Mouse (Mus musculus) brain, embryonic 18.5 days (tissue): ENCODE data around the gene Ssna1.

ENCODE experiments used
- DNase-seq: peaks from one replicate; pipeline ENCODE4 v3.0.0-alpha.2; 2012; ENCODE audit warnings: low read depth, low spot score

The Ssna1 gene

DNA sequence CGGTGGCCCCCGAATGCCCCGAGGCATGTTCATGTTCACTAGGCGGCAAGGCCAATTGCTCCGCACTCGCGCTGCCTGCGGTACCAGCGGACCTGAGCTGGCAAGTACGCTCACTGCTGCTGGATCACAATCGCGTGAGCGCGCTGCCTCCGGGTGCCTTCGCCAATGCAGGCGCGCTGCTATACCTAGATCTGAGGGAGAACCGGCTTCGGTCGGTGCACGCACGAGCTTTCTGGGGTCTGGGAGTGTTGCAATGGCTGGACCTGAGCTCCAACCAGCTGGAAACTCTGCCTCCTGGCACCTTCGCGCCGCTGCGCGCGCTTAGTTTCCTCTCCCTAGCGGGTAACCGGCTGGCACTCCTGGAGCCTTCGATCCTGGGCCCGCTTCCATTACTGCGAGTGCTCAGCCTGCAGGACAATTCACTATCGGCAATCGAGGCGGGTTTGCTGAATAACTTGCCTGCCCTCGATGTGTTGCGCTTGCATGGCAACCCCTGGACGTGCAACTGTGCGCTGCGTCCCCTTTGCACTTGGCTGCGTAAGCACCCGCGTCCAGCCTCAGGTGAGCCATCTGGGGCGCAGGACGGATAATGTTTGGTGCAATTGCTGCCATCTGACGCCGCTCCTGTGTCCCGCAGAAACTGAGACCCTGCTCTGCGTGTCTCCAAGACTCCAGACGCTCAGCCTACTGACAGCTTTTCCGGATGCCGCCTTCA, 18.0 kb upstream of the Ssna1 start:
- DNase-seq = no peak

DNA sequence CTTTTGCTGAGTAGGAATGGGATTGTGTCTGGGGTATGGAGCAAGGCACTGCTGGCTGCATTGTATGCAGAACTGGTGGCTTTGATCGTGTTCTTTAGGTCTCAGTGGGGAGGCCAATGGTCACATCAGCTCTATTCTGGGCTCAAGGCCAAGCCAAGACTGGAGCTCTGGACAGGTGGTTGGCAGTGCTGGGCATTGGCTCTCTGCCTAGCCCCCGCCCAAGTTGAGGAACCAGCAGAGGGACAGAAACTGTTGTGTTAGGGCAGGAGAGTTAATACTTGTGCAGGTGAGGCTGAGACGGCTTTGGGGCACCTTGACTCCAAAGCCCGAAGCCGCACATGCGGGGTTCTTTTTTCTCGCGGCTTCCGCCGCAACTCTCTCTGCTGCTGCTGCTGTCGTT, 17.4 kb upstream of the Ssna1 start, which contains the start of gene Lrrc26:
TSS of gene Lrrc26 (plus strand) at position 265 of the 400 bp plus-strand sequence.
- DNase-seq = no peak

DNA sequence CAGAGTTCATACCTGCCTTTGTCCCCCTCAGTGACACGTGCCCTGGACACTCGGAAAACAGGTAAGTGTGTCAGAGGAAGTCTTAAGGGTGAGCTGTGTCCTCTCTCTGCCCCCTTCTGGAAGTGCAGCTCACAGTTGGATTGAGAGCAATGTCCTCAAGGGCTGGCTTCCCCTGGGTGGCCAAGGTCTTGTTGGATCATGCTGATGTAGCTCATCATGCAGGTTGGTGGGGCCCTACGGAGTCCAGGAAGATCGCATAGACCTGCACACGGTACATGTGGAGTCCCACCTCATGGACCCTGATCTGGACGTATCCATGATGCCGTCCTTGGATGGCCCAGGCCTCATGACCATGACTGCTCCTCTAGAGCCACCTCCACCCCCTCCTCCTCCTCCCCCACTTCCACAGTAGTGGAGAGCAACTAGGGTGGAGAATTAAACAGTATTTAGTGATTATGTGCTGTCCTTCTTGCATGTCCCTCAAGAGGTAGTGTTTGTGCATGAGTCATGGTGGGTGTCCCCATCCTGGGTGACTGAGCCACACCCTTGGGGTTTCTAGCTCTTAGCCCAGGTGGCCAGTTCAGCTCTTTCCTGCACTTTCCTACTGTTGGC, 16.6 kb upstream of the Ssna1 start:
- no peak for DNase-seq

DNA sequence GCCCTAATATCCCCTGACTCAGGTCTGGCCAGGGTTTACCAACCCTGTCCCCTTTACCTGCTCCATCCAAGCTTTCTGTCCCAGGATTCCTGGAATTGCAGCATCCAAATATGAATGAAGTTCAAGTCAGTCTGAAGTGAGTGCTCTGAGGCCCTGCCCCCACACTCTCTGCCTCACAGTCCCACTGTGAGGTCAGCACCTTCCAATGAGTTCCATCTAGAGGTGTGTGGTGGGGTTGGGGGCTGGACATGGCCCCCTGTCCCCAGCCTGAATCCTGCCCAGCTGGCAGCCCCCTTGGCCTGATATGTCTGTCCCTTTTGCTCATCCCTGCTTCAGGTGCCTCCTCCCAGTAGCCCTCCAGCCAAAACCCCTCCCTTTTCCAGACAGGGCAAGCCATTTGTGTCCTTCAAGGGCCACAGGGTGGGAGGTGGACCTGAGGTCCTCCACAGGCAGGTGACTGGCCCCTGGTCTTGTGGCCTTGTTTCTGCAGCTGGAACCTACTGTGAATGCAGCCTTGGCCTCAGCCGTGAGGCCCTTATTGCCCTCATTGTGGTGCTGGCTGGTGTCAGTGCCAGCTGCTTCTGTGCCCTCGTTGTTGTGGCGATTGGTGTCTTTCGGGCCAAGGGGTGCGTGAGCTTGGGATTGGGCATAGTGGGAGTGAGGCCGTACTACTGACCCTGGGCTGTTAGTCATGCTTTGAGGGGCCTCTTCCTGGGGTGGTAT, 15.8 kb upstream of the Ssna1 start, which contains the start of gene Tmem210:
TSS of gene Tmem210 (plus strand) at position 219 of the 723 bp plus-strand sequence.
- DNase-seq = no peak

DNA sequence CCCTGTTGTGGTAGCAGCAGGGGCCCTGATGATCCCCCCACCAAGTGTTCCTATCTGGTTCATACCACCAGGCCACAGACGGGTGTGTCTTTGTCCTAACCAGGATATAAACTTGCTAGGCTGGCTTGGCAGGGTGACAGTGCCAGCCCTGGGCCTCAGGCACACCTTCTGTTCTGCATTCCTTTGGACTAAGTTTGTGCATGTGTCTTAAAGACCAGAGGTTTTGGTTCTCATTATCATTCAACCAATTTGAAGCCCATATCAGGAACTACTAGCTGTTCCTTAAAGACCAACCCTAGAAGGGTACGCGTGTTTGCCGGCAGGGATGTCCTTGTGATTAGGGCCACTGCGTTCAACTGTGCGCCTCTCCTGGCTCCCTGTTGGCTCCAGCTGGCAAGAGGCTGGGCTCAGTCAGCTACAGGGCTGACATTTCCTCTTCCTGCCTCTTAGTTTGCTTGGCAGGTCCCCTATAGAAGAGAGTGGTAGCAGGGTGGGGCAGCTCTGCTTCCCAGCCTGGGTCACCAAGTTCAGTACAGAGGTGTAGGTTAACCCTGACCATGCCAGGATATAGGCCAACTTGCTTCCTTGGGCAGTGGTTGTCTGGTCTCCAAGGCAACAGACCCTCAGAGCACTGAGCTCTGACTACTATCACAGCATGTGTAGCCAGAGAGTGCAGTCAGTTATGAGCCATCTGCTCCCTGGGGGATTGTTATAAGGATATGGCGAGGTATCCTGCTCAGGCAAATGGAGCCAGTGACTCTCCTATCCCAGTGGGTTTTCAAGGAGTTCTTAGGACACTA, 14.8 kb upstream of the Ssna1 start:
- DNase-seq = no peak

DNA sequence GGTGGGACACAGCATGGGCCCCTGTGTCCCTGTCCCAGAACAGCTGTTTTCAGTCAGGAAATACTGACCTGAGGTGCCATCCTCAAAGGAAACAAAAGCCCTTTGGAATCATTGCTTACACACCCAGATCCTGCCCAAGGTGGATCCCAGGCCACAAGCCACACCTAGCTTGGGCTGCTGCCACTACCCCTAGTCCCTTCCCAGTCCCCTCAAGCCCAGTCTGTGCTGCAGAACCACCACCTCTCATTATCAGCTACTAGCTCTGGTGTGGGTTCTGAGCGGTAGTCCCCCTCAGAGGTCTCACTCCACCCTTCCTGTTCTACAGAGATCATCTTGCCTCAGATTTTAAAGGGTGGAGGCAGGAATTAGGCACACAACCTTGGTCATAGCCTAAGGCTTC, 14.1 kb upstream of the Ssna1 start:
- DNase-seq = no peak

DNA sequence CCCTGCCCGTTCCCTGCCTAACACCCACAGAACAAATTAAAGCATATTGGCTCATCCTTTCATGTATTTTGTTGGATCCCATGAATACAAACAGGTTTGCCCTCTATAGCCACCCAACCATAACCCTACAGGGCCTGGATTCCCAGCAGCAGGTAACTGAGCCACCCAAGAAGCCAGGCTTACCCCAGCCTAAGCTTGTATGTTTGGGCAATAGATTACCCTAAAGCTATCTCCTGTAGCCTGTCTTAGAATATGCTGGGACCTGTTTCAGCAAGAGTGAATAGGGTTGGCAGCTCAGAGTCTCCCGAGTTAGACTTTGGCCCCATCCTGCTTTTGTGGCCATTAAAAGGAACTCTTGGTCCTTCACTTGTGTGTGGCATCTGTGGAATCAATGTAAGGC, 13.3 kb upstream of the Ssna1 start:
- no peak for DNase-seq

DNA sequence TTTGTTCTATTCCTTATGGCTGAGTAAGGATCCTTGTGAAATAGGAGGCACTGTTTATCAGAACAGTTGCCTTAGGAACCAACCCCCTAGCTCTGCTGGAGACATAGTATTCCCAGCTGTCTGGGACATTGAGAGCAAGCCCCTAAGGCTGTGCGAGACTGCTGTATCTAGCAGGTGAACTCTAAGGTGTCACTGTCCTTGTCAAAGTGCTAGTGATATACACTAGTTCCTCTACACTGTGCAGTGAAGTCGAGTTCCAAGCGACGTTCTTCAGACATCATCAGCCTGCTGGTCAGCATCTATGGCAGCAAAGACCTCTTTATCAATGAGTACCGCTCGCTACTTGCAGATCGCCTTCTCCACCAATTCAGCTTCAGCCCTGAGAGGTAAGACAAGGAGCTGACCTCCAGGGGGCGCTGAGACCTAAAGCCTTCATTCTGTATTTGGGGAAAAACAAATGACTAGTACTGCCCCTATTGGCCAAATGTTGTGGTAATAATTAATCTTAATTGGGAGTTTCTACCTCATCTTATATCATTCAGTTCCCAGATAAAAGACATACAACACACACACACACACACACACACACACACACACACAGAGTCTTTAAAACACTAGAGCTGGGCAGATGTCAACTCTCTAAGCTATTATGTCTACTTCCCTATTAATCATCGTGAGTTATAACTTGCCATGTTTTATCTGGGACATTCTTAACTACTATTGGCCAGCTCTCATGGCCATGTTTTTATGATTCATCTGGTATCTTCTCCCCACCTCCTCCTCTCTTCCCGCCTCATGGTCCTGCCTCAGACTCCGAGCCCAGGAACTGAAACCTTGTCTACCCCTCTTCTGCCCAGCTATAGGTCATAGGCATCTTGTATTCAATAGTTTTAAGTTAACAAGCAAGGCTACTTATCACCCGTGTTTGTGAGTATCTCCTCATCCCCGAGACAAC, 7.0 kb upstream of the Ssna1 start:
- DNase-seq = no peak

DNA sequence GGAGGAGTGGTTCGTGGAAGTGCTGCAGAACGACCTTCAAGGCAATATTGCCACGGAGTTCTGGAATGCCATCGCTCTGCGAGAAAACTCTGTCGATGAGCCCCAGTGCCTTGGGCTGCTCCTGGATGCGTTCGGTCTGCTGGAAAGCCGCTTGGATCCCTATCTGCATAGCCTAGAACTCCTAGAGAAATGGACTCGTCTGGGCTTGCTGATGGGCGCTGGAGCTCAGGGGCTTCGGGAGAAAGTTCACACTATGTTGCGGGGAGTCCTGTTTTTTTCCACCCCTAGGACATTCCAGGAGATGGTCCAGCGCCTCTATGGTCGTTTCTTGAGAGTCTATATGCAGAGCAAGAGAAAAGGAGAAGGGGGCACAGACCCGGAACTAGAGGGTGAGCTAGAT, 772 bp upstream of the Ssna1 start:
- DNase-seq = no peak

DNA sequence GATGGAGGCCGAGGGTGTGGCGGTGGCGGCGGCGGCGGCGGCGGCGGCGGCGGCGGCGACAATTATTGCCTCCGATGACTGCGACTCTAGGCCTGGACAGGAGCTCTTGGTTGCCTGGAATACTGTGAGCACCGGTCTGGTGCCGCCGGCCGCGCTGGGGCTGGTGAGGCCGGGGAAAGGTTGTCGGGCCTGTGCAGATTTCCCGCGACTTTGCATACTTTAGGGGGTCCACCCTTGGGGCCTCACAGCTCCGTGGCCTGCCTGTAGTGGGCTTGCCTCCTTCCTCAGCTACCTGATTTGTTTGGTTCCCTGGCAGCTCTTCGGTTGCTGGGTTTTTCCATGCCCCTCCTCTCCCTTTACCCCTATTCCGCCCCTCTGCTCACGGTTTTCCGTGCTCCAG, 277 bp upstream of the Ssna1 start:
- no peak for DNase-seq

DNA sequence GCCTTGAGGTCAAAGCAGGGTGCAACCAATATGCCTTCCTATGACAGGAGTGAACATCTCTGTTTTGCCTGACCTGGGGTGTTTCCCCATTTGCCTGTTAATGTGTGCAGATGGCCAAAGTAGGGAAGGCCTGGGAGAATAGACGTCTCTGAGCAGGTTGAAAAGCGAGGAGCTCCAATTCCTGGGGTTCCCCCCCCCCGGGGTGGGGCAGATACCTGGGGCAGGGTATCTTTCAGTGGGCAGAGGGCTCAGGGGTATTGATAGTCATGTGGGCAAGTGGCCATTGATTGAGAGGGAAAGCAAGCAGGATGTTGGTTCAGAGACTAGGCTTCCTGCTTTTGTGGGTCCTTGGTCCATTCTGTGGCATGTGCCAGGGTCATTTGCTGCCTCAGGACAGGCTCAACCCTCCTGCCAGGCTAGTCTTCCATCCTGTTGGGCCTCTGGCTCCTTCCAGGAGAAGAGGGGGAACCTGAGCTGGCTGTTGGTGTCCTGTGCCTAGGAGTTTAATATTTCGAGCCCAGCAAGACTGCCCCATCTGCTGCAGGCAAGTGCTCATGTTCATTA, 4.4 kb downstream of the Ssna1 start:
- no peak for DNase-seq

DNA sequence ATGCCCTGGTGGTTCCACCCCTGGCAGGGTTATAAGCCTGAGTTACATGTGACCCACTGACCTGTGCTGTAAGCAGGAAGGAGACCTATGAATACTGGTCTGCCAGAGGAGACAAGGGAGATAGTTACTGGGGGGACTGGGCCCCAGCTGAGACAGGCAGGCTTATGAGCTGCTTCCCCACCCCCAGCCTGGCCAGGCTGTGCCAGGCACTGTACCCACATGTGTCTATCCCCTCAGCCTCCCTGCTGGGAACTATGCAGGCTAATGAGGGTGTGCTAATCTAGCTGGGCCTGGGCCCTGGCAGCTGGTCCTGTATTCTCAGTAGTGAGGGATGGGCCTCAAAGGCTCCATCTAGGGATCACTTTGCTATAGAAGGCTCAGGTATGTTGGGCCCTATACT, 5.0 kb downstream of the Ssna1 start:
- no peak for DNase-seq

DNA sequence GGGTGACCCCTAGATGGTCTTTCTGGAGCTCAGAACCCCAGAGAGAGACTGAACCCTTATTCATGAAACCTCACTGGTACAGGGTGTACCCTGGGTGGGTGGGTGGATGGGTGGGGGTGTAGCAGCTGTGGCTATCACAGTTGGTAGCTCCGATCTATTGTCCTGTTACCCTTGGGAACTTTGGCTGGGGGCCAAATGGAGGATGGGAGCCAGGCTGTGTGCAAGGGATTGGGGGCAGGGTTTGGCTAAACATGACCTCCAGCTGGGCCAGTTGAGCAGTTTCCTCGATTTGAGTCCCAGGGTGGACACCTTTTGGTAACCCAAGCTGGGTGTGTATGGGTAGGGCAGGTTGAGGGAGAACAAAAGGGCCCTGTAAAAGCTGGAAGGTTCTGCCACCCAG, 5.5 kb downstream of the Ssna1 start:
- DNase-seq = no peak

DNA sequence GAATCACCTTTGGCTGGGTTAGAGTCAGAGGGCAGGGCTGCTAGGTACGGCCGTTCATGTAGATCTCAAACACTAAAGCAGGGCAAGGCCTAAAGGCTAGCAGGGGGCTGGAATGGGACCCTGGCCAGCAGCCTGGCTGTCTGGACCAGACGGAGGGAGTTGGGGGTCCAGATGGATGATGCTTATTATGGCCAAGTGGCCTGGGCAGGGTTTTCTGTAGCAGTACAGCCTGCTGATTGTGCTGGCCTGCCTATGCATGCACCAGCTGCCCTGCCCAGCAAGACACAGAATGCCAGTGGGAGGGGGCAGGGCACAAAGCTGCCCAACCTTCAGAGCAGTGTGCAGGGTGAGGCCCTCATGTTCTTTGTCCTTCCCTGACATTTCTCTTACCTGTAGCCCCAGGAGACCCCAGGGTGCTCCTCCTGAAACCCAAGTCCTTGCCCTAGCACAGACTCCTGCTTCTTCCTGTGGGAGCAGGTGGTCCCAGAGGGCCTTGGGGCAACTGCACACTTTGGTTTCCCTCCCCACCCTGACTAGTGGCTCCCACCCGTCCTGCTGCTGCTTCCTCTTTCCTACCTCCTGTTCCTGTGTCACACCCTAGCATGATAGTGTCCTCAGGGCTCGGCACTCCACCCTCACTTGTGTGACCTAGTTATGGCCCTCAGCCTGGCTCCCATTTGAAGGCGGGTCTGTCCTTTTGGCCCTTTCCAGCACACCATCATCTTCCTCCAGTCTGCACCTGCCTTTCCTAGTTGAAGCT, 6.2 kb downstream of the Ssna1 start:
- no peak for DNase-seq

DNA sequence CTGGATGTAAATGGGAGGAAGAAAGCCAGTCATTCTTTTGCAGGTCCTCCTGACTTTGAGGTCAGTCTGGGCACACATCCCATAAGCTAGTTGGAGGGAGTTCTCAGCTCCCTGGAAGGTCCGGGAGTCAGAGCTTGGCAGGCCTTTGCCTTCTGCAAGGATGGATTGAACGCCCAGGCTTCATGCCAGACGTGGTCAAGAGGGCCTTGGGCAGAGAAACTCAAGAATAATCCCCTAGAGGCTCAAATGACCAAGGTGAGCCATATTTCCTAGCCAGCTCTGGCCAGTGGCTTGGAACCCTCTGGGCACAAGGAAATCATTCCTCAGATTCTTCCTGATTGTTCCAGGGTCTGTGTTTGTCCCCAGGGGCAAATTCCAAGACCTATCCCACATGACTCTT, 7.4 kb downstream of the Ssna1 start:
- no peak for DNase-seq

DNA sequence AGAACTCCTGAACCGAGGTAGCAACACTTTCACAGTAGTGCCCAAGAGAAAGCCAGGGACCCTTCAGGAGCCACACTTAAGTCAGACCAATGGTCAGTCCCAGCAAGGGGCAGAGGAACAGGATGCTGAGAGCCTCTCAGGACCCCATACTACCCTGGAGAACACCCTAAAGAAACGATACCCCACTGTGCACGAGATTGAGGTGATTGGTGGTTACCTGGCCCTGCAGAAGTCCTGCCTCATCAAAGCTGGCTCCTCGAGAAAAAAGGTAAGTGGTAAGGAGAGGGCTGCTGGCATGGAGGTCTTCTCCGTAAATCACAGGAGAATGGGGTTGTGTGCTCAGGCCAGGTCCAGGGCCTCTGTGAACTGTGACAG, 8.0 kb downstream of the Ssna1 start:
- no peak for DNase-seq

DNA sequence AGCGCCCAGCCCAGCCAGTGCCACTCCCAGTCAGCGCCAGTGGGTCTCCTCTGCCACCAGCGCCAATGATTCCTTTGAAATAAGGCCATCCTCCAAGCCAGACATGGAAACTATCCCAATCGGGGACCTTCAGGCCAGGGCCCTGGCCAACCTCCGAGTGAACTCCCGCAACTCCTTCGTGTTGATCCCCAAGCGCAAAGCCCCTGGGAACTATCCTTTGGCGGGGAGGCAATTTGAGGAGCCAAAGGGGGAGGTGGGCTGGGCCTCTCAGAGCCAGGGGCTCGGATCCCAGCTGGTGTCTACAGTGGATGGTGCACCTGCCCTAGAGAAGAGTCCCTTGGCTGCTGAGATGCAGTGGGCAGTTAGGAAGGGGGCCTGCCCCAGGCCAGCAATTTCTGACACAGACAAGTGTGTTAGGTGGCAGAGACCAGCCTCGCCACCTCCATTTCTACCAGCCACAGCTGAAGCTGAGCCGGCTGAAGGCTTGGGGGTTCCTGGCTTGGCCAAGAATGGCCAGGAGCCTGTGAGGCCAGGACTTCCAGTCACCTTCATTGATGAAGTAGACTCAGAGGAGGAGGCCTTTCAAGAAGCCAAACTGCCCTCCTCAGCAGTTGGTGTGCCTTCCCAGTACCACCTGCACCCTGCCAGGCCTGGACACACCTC, 8.5 kb downstream of the Ssna1 start:
- no peak for DNase-seq

DNA sequence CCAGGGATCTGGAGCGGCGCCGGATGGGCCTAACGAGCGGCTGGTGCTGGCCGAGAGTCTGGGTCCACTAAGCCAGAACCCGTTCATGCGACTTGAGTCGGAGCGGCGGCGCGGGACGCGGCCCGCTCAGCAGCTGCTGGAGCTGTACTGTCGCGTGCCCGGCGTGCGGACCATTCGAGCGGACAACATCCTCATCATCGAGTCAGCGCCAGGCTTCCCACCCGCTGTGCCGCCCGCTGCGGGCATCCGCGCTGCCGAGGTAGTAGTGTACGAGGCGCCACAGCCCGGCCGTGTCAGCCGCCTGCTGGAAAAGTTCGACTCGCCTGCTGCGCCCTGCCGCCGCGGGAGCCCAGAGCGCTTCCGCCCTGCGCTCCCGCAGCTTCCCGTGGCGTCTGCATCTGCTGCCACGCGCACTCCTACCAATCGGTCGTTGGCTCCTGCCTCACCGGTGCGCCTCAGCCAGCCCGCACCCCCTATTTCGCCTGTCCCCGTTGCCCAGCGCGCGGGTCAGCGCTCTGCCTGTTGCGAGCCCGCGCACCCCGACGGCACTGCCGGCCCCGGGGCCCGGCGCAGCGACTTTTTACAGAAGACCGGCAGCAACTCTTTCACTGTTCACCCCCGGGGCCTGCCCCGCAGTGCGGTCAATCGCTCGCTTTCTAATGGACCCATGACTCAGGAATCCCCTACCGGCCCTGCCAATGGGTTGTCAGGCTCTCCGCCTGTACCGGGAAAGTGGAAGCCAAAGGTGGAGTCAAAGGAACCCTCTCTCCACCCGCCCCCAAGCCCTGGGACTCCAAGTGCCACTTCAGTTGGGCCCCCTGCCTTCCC, 9.2 kb downstream of the Ssna1 start:
- no peak for DNase-seq
